Mouse (Mus musculus): ENCODE data around the gene Lor.

Lor gene

GRCm38 (mm10) chr3:92083042-92083441 is at the start of gene Lor:
Lor (minus strand) TSS chr3:92083142.
- no peak for DNase-seq (ENCODE audit: low spot score in 2 of 2)

- no peak for DNase-seq (ENCODE audit: low spot score in 2 of 2)
Observed at GRCm38 (mm10) chr3:92123847-92124246, 40.9 kb upstream of the Lor start, which contains the start of gene Prr9. Prr9 (minus strand) TSS chr3:92123947.

DNA sequence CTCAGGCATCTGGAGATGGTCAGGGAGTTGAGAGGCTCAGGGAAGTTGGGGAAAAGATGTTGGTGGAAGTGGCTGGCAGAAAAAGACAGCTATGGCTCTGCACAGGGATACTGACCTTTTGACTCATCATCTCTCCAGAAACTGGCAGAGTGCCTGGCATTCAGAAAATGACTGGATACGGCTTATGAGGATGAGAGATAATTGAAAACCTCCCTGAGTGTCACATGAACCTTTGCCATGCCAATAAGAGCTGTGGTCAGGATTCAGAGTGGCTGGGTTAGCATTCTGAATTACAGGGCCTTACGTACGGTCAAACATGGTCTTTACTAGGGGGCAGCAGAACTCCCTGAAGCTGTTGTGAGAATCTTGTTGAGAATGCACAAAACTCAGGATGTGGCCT is 38.0 kb upstream of the Lor start:
- no peak for DNase-seq (ENCODE audit: low spot score in 2 of 2)

- DNase-seq (ENCODE audit: low spot score in 2 of 2) = no peak
Observed at GRCm38 (mm10) chr3:92117930-92118329, 35.0 kb upstream of the Lor start.

GRCm38 (mm10) chr3:92111526-92111925 is 28.6 kb upstream of the Lor start:
- no peak for DNase-seq (ENCODE audit: low spot score in 2 of 2)

- DNase-seq (ENCODE audit: low spot score in 2 of 2) = no peak
Observed at GRCm38 (mm10) chr3:92110790-92111189, 27.8 kb upstream of the Lor start.

DNA sequence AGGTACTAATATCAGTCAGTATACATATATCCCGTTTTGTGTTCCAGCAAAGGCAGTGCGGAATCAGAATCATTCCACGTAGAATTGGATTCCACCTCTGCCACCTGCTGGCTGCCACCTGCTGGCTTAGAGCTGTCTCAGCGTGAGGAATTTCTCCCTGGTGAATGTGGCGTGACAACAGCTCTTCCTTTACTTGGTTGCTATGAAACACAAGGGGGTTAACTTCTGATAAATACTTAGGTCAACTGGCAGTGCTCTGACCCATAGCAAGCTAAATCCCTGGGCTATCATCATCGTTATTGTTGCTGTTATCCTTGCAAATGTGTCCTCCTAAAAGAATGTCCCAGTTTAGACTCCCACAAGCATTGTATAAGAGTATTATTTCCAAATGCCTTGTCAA is 23.6 kb upstream of the Lor start:
- DNase-seq (ENCODE audit: low spot score in 2 of 2) = no peak

- DNase-seq (ENCODE audit: low spot score in 2 of 2) = peak; percentile 15 to 16
Observed at GRCm38 (mm10) chr3:92081285-92081931, 1.5 kb downstream of the Lor start.

DNA sequence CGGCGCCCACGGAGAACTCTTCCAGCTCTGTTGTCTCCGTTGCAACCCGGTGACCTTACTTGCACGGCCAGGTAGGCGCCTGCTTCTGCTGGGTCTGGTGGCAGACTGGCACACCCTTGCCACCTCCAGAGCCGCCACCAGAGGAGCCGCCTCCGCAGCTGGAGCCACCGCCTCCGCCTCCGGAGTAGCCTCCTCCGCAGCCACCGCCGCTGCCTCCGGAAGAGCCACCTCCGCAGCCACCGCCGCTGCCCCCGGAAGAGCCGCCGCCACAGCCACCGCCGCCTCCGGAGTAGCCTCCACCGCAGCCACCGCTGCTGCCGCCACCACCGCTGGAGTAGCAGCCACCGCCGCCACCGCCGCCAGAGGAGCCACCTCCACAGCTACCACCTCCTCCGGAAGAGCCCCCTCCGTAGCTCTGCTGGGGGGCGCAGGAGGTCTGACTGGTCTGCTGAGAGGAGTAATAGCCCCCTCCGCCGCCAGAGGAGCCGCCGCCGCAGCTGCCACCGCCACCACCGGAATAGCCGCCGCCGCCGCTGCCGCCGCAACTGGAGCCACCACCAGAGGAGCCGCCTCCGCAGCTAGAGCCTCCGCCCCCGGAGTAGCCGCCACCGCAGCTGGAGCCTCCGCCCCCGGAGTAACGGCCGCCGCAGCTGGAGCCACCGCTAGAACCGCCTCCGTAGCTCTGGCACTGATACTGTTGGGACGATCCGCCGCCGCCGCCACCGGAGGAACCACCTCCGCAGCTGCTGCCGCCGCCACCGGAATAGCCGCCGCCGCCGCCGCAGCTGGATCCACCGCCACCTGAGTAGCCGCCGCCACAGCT is 2.3 kb downstream of the Lor start:
- DNase-seq (ENCODE audit: low spot score in 2 of 2) = peak; percentile 8 to 11

GRCm38 (mm10) chr3:92050382-92051054 is 32.4 kb downstream of the Lor start:
- peak in 1 of 2 experiments; percentile 9 for DNase-seq (ENCODE audit: low spot score in 2 of 2)

GRCm38 (mm10) chr3:92033892-92034291 is 49.0 kb downstream of the Lor start:
- DNase-seq (ENCODE audit: low spot score in 2 of 2) = no peak

GRCm38 (mm10) chr3:92033203-92033602 is 49.7 kb downstream of the Lor start:
- DNase-seq (ENCODE audit: low spot score in 2 of 2) = no peak
